Mouse (Mus musculus) heart, adult 2 months (tissue): Measurements from ENCODE around the gene 9030612E09Rik. TPM values are rescaled to one million over a fixed set of nuclear protein-coding genes. Genes with fewer than 3 reads are reported as not detected.
A peak's percentile ranks its signal among the peaks of the same experiment; 100 is the strongest.

Experiments used
- DNase-seq, 2 experiments: peaks; one replicate each; pipeline ENCODE4 v3.0.0; 2021
- H3K27ac ChIP-seq: fragments of 200-600 bp; 2 replicates; pipeline ENCODE4 v1.8.1; 2022
- H3K27me3 ChIP-seq: fragments of 200-500 bp; 2 replicates; pipeline ENCODE4 v1.6.1; 2012; ENCODE audit warnings: mild to moderate bottlenecking, low read length, inconsistent platforms, mixed read lengths; ENCODE audit not compliant: control insufficient read depth, insufficient read depth
- H3K36me3 ChIP-seq: fragments of 200-500 bp; 2 replicates; pipeline ENCODE4 v1.6.1; 2012; ENCODE audit warnings: low read length, inconsistent platforms; ENCODE audit not compliant: control insufficient read depth, insufficient read depth
- H3K4me1 ChIP-seq: fragments of 200-500 bp; 2 replicates; pipeline ENCODE4 v1.6.1; 2011; ENCODE audit warnings: low read length; ENCODE audit not compliant: control insufficient read depth, insufficient read depth
- H3K4me3 ChIP-seq: fragments of 200-600 bp; 2 replicates; pipeline ENCODE4 v1.8.1; 2022
- H3K79me2 ChIP-seq: fragments of 200-500 bp; replicated peaks from 2 replicates; pipeline ENCODE4 v1.6.1; 2012; ENCODE audit warnings: mild to moderate bottlenecking, inconsistent platforms, low read length, moderate library complexity, mixed read lengths; ENCODE audit not compliant: control insufficient read depth, insufficient read depth
- H3K9ac ChIP-seq: fragments of 200-500 bp; 2 replicates; pipeline ENCODE4 v1.6.1; 2012; ENCODE audit warnings: low read depth, mild to moderate bottlenecking, control low read depth, inconsistent platforms, low read length, mixed read lengths
- CTCF ChIP-seq: fragments of 200-600 bp; IDR thresholded peaks from 2 replicates; pipeline ENCODE4 v1.8.1; 2022; ENCODE audit warnings: antibody characterized with exemption, mild to moderate bottlenecking, moderate library complexity
- EP300 ChIP-seq: fragments of 200-500 bp; IDR thresholded peaks from 2 replicates; pipeline ENCODE4 v1.6.1; 2011; ENCODE audit warnings: low read depth, low read length, control low read depth; ENCODE audit not compliant: insufficient read depth
- POLR2A ChIP-seq: fragments of 200-500 bp; IDR thresholded peaks from 2 replicates; pipeline ENCODE4 v1.6.1; 2011; ENCODE audit warnings: mild to moderate bottlenecking, low read depth, low read length, control low read depth; ENCODE audit not compliant: insufficient read depth
- WGBS: fragments of 180-500 bp; shearing (Covaris S2); methylation state at CpG from one replicate; pipeline ENCODE4 v1.1.7; 2018; 5-methylcytosine and 5-hydroxymethylcytosine counted together
- intact Hi-C: fragments of 180-260 bp; cut with DNase I; formaldehyde crosslinking; loops from one replicate; pipeline ENCODE4 v1.15.1; 2025
- polyA plus RNA-seq: library from polyadenylated mRNA; depleted of rRNA; stranded (reverse); fragments of >200 nt; gene quantifications from 2 replicates; pipeline ENCODE4 v1.2.3, GENCODE M21; 2012
- total RNA-seq, 2 experiments: library from RNA; stranded (reverse); gene quantifications; 2 replicates each; pipeline ENCODE4 v1.2.3; 2021

Gene 9030612E09Rik
- total and polyA plus RNA-seq, 3 experiments = 2.2 to 3.5 (median 2.5) TPM

GRCm38 (mm10) chr10:43155046-43155560 is 19.4 kb upstream of the 9030612E09Rik start:
- Histone ChIP-seq H3K4me1 (peaks cover 2% of the 10 kb centered on the region), H3K27me3 (no peaks in the 10 kb centered on the region), H3K79me2 (no peaks in the 10 kb centered on the region), H3K27ac (peak overlapping the region; percentile 33), H3K4me3 (no peak overlapping the region), H3K36me3 (0 out of 2 replicates have a peak, but pooled peaks cover 3% of the 10 kb centered on the region), H3K9ac (no peak overlapping the region)
- intact Hi-C loops = no loop called here
- DNase-seq = peak; percentile 68 to 83
- 29% methylated on average over 12 of the region's 12 CpGs for WGBS
- 0 out of 2 replicates have a peak, but pooled peaks have one; percentile 36 for TF ChIP-seq EP300
- no peak for TF ChIP-seq POLR2A
- no peak for TF ChIP-seq CTCF

GRCm38 (mm10) chr10:43158917-43159316 is 15.6 kb upstream of the 9030612E09Rik start:
- peaks cover 5% of the 10 kb centered on the region; the same call in 1 of the 2 replicates for H3K36me3 ChIP-seq
- H3K27me3 ChIP-seq = no peaks in the 10 kb centered on the region
- WGBS = 49% methylated on average over 5 of the region's 5 CpGs
- 0 out of 2 replicates have a peak, but pooled peaks cover 1% of the 10 kb centered on the region for H3K79me2 ChIP-seq
- H3K4me3 ChIP-seq = no peak overlapping the region
- TF ChIP-seq CTCF (no peak), POLR2A (no peak)
- peaks cover 2% of the 10 kb centered on the region; the same call in 1 of the 2 replicates for H3K4me1 ChIP-seq
- H3K27ac ChIP-seq = peak overlapping the region; percentile 75
- DNase-seq = peak in 1 of 2 experiments; percentile 8
- peak overlapping the region; percentile 22; the same call in 1 of the 2 replicates for H3K9ac ChIP-seq
- intact Hi-C loops = no loop called here

GRCm38 (mm10) chr10:43159333-43159732 is 15.2 kb upstream of the 9030612E09Rik start:
- peak in 1 of 2 experiments; percentile 15 for DNase-seq
- intact Hi-C loops = no loop called here
- H3K27ac ChIP-seq = peak overlapping the region; percentile 75
- peaks cover 2% of the 10 kb centered on the region; the same call in 1 of the 2 replicates for H3K4me1 ChIP-seq
- H3K36me3 ChIP-seq = peaks cover 5% of the 10 kb centered on the region; the same call in 1 of the 2 replicates
- no peak overlapping the region for H3K4me3 ChIP-seq
- 49% methylated on average over 5 of the region's 5 CpGs for WGBS
- TF ChIP-seq CTCF = no peak
- no peak for TF ChIP-seq EP300
- TF ChIP-seq POLR2A = no peak
- H3K9ac ChIP-seq = peak overlapping the region; percentile 22; the same call in 1 of the 2 replicates
- H3K27me3 ChIP-seq = no peaks in the 10 kb centered on the region
- 0 out of 2 replicates have a peak, but pooled peaks cover 1% of the 10 kb centered on the region for H3K79me2 ChIP-seq

- no peak for TF ChIP-seq EP300
- no peak for TF ChIP-seq CTCF
- no peak for TF ChIP-seq POLR2A
- Histone ChIP-seq H3K4me1 (peaks cover 2% of the 10 kb centered on the region), H3K79me2 (peaks cover 1% of the 10 kb centered on the region; the same call in 1 of the 2 replicates), H3K27me3 (no peaks in the 10 kb centered on the region), H3K9ac (no peak overlapping the region), H3K4me3 (no peak overlapping the region), H3K27ac (no peak overlapping the region), H3K36me3 (peaks cover 5% of the 10 kb centered on the region; the same call in 1 of the 2 replicates)
- intact Hi-C loops = no loop called here
- 89% methylated on average over 12 of the region's 12 CpGs for WGBS
- no peak for DNase-seq
Measured at GRCm38 (mm10) chr10:43162318-43162717, 12.2 kb upstream of the 9030612E09Rik start.

DNA sequence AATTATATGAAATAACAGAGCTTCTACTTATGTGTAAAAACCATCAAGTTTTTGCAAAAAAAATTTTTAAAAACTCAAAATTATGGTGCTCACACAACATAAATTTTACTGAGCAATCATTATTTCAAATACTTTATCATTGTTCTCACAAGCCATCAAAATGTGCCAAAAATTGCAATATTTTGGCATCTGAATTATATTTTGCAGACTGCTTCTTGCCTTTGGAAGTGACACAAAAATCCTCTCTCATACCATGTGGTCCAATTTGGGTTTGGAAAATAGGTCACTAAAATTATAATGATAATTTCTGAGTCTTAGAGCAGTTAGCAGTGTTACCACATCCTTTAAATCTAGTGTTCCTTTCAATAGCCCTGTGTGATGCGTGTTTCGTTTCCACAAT is 10.1 kb upstream of the 9030612E09Rik start:
- no peak for DNase-seq
- no peak overlapping the region for H3K4me3 ChIP-seq
- WGBS = 84% methylated on average over 2 of the region's 2 CpGs
- H3K27me3 ChIP-seq = no peaks in the 10 kb centered on the region
- no peak for TF ChIP-seq POLR2A
- no peak for TF ChIP-seq CTCF
- TF ChIP-seq EP300 = no peak
- peaks cover 5% of the 10 kb centered on the region; the same call in 1 of the 2 replicates for H3K36me3 ChIP-seq
- no peak overlapping the region for H3K9ac ChIP-seq
- H3K4me1 ChIP-seq = peaks cover 2% of the 10 kb centered on the region
- intact Hi-C loops = no loop called here
- no peak overlapping the region for H3K27ac ChIP-seq
- H3K79me2 ChIP-seq = peaks cover 1% of the 10 kb centered on the region; the same call in 1 of the 2 replicates

GRCm38 (mm10) chr10:43166146-43166545 is 8.4 kb upstream of the 9030612E09Rik start:
- intact Hi-C loops = no loop called here
- H3K9ac ChIP-seq = no peak overlapping the region
- WGBS = 83% methylated on average over 1 of the region's 1 CpGs
- no peaks in the 10 kb centered on the region; the same call in 1 of the 2 replicates for H3K79me2 ChIP-seq
- no peak for DNase-seq
- H3K4me1 ChIP-seq = peaks cover 4% of the 10 kb centered on the region
- H3K4me3 ChIP-seq = no peak overlapping the region
- TF ChIP-seq EP300 (no peak), CTCF (no peak), POLR2A (no peak)
- H3K36me3 ChIP-seq = no peaks in the 10 kb centered on the region
- no peaks in the 10 kb centered on the region for H3K27me3 ChIP-seq
- H3K27ac ChIP-seq = no peak overlapping the region
